Mouse (Mus musculus): Measurements from ENCODE around the gene Ep400.

- peak; percentile 88 for TF ChIP-seq CTCF (IDR thresholded peaks at IDR 0.05)
- TF ChIP-seq EP300 (IDR thresholded peaks at IDR 0.05; ENCODE audit: insufficient read depth, low read depth, low read length): no peak
- no peak for TF ChIP-seq POLR2A (IDR thresholded peaks at IDR 0.05; ENCODE audit: insufficient read depth, low read depth, low read length)
These were observed 18.2 kb upstream of the Ep400 start for GRCm38 (mm10) chr5:110788684-110789083.

All from heart, adult 2 months (tissue).